Mouse (Mus musculus): ENCODE results near the gene Il1rl2.

DNA sequence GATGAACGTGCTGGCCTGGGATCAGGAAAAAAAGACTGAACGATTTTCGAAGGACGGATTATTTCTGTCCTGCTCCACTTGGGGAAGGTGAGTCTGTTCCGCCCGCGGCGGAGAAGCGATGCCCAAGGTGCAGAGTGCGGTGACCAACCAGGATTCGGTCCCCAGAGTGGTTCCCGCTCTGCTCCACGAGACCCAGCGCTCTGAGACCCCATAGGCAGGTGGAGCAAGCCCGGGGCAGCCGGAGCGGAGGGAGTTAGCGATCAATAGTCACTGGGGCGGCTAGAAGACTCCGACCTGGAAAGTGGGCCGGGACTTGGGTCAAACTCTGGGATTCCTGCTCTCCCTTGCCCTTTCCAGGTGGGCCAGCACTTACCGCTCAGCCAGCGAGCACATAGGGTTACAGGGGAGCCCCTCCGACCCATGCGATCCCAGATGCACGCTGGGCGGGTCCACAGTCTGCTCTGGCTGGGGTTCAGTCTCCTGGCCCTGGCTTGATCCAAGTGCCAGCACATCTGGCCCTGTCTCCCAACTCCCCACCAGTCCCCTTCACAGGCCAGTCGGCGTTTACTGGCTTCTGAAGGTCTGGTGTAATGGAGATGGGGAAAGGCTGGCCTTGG is 1.4 kb downstream of the Il1rl2 start:
- TF ChIP-seq POLR2A (IDR thresholded peaks at IDR 0.05; ENCODE audit: borderline replicate concordance, insufficient read depth, low read length) (no peak), CTCF (IDR thresholded peaks at IDR 0.05; ENCODE audit: borderline replicate concordance, insufficient read depth, low read depth, low read length) (no peak)

Measured in cerebellum, adult 2 months (tissue).